Mouse (Mus musculus): ENCODE results near the gene Gng2. TPM values are rescaled to one million over a fixed set of nuclear protein-coding genes. Genes with fewer than 3 reads are reported as not detected.
A peak's percentile ranks its signal among the peaks of the same experiment; 100 is the strongest.
"Not testable (repeated sequence)": the region's sequence is repeated elsewhere in the genome, so short reads cannot be mapped to it uniquely, and the experiment has no call there.

Gng2 gene
- polyA plus RNA-seq, 1 experiment from 2014 or later, result 11.6 TPM

GRCm38 (mm10) chr14:19867286-19867935 is 110.0 kb downstream of the Gng2 start:
- Histone ChIP-seq H3K4me3 (ENCODE audit: low read depth, low read length) (no peak overlapping the region), H3K9me3 (replicated peaks; ENCODE audit: control insufficient read depth, low read length) (no peaks in the 10 kb centered on the region), H3K27me3 (ENCODE audit: control insufficient read depth, insufficient read depth, low read depth, low read length) (no peaks in the 10 kb centered on the region), H3K27ac (ENCODE audit: low read length) (no peak overlapping the region), H3K4me2 (ENCODE audit: low read depth, low read length) (no peak overlapping the region), H3K4me1 (ENCODE audit: control insufficient read depth, low read depth, low read length) (no peaks in the 10 kb centered on the region), H3K9ac (ENCODE audit: low read depth, low read length) (no peak overlapping the region), H3K36me3 (ENCODE audit: control insufficient read depth, insufficient read depth) (no peaks in the 10 kb centered on the region)
- ATAC-seq (ENCODE audit: low read depth), result no peak
- WGBS (ENCODE audit: insufficient replicate concordance), result 43% methylated on average over 5 of the region's 5 CpGs

- not testable (repeated sequence) for H3K27me3 ChIP-seq (ENCODE audit: control insufficient read depth, insufficient read depth, low read depth, low read length); H3K27ac ChIP-seq (ENCODE audit: low read length); H3K36me3 ChIP-seq (ENCODE audit: control insufficient read depth, insufficient read depth); H3K4me1 ChIP-seq (ENCODE audit: control insufficient read depth, low read depth, low read length); H3K9me3 ChIP-seq (replicated peaks; ENCODE audit: control insufficient read depth, low read length); H3K4me3 ChIP-seq (ENCODE audit: low read depth, low read length); H3K9ac ChIP-seq (ENCODE audit: low read depth, low read length); ATAC-seq (ENCODE audit: low read depth); H3K4me2 ChIP-seq (ENCODE audit: low read depth, low read length)
- 75% methylated on average over 9 of the region's 9 CpGs for WGBS (ENCODE audit: insufficient replicate concordance)
Observed at GRCm38 (mm10) chr14:19865121-19865520, 112.3 kb downstream of the Gng2 start.

GRCm38 (mm10) chr14:19861311-19862080 is 115.9 kb downstream of the Gng2 start:
- Histone ChIP-seq H3K27ac (ENCODE audit: low read length) (no peak overlapping the region), H3K9me3 (replicated peaks; ENCODE audit: control insufficient read depth, low read length) (no peaks in the 10 kb centered on the region), H3K36me3 (ENCODE audit: control insufficient read depth, insufficient read depth) (no peaks in the 10 kb centered on the region), H3K9ac (ENCODE audit: low read depth, low read length) (no peak overlapping the region), H3K4me3 (ENCODE audit: low read depth, low read length) (no peak overlapping the region), H3K4me1 (ENCODE audit: control insufficient read depth, low read depth, low read length) (no peaks in the 10 kb centered on the region), H3K4me2 (ENCODE audit: low read depth, low read length) (no peak overlapping the region), H3K27me3 (ENCODE audit: control insufficient read depth, insufficient read depth, low read depth, low read length) (no peaks in the 10 kb centered on the region)
- ATAC-seq (ENCODE audit: low read depth), result no peak
- WGBS (ENCODE audit: insufficient replicate concordance), result 60% methylated on average over 8 of the region's 8 CpGs

GRCm38 (mm10) chr14:19860281-19860680 is 117.1 kb downstream of the Gng2 start:
- no peak for ATAC-seq (ENCODE audit: low read depth)
- Histone ChIP-seq H3K9ac (ENCODE audit: low read depth, low read length) (no peak overlapping the region), H3K27me3 (ENCODE audit: control insufficient read depth, insufficient read depth, low read depth, low read length) (no peaks in the 10 kb centered on the region), H3K4me2 (ENCODE audit: low read depth, low read length) (no peak overlapping the region), H3K36me3 (ENCODE audit: control insufficient read depth, insufficient read depth) (no peaks in the 10 kb centered on the region), H3K9me3 (replicated peaks; ENCODE audit: control insufficient read depth, low read length) (no peaks in the 10 kb centered on the region), H3K4me1 (ENCODE audit: control insufficient read depth, low read depth, low read length) (no peaks in the 10 kb centered on the region), H3K4me3 (ENCODE audit: low read depth, low read length) (no peak overlapping the region), H3K27ac (ENCODE audit: low read length) (no peak overlapping the region)
- 77% methylated on average over 4 of the region's 4 CpGs for WGBS (ENCODE audit: insufficient replicate concordance)

GRCm38 (mm10) chr14:19858808-19859776 is 118.3 kb downstream of the Gng2 start:
- no peaks in the 10 kb centered on the region for H3K4me1 ChIP-seq (ENCODE audit: control insufficient read depth, low read depth, low read length)
- no peak for ATAC-seq (ENCODE audit: low read depth)
- H3K27me3 ChIP-seq (ENCODE audit: control insufficient read depth, insufficient read depth, low read depth, low read length), result no peaks in the 10 kb centered on the region
- H3K27ac ChIP-seq (ENCODE audit: low read length), result no peak overlapping the region
- 34% methylated on average over 8 of the region's 8 CpGs for WGBS (ENCODE audit: insufficient replicate concordance)
- no peak overlapping the region for H3K4me2 ChIP-seq (ENCODE audit: low read depth, low read length)
- H3K9ac ChIP-seq (ENCODE audit: low read depth, low read length), result no peak overlapping the region
- H3K9me3 ChIP-seq (replicated peaks; ENCODE audit: control insufficient read depth, low read length), result no peaks in the 10 kb centered on the region
- no peak overlapping the region for H3K4me3 ChIP-seq (ENCODE audit: low read depth, low read length)
- H3K36me3 ChIP-seq (ENCODE audit: control insufficient read depth, insufficient read depth), result no peaks in the 10 kb centered on the region

GRCm38 (mm10) chr14:19858279-19858678 is 119.1 kb downstream of the Gng2 start:
- Histone ChIP-seq H3K27ac (ENCODE audit: low read length) (no peak overlapping the region), H3K4me1 (ENCODE audit: control insufficient read depth, low read depth, low read length) (no peaks in the 10 kb centered on the region), H3K36me3 (ENCODE audit: control insufficient read depth, insufficient read depth) (no peaks in the 10 kb centered on the region), H3K9me3 (replicated peaks; ENCODE audit: control insufficient read depth, low read length) (no peaks in the 10 kb centered on the region), H3K27me3 (ENCODE audit: control insufficient read depth, insufficient read depth, low read depth, low read length) (no peaks in the 10 kb centered on the region), H3K9ac (ENCODE audit: low read depth, low read length) (no peak overlapping the region), H3K4me3 (ENCODE audit: low read depth, low read length) (no peak overlapping the region), H3K4me2 (ENCODE audit: low read depth, low read length) (no peak overlapping the region)
- no peak for ATAC-seq (ENCODE audit: low read depth)
- 60% methylated on average over 2 of the region's 2 CpGs for WGBS (ENCODE audit: insufficient replicate concordance)

GRCm38 (mm10) chr14:19853471-19853870 is 124.0 kb downstream of the Gng2 start:
- no peak overlapping the region for H3K27ac ChIP-seq (ENCODE audit: low read length)
- no peaks in the 10 kb centered on the region for H3K36me3 ChIP-seq (ENCODE audit: control insufficient read depth, insufficient read depth)
- no peaks in the 10 kb centered on the region for H3K27me3 ChIP-seq (ENCODE audit: control insufficient read depth, insufficient read depth, low read depth, low read length)
- no peak for ATAC-seq (ENCODE audit: low read depth)
- no peaks in the 10 kb centered on the region for H3K9me3 ChIP-seq (replicated peaks; ENCODE audit: control insufficient read depth, low read length)
- no peak overlapping the region for H3K4me2 ChIP-seq (ENCODE audit: low read depth, low read length)
- H3K4me1 ChIP-seq (ENCODE audit: control insufficient read depth, low read depth, low read length), result no peaks in the 10 kb centered on the region
- H3K9ac ChIP-seq (ENCODE audit: low read depth, low read length), result no peak overlapping the region
- no peak overlapping the region for H3K4me3 ChIP-seq (ENCODE audit: low read depth, low read length)
- 56% methylated on average over 3 of the region's 3 CpGs for WGBS (ENCODE audit: insufficient replicate concordance)

- ATAC-seq (ENCODE audit: low read depth), result no peak
Observed at GRCm38 (mm10) chr14:19839600-19840332, 137.7 kb downstream of the Gng2 start.

More at GRCm38 (mm10) chr14:19839600-19840332, 137.7 kb downstream of the Gng2 start:
- Histone ChIP-seq H3K36me3 (ENCODE audit: control insufficient read depth, insufficient read depth) (no peaks in the 10 kb centered on the region), H3K9ac (ENCODE audit: low read depth, low read length) (peak overlapping the region; percentile 44; the same call in 1 of the 2 replicates), H3K4me1 (ENCODE audit: control insufficient read depth, low read depth, low read length) (no peaks in the 10 kb centered on the region; the same call in 1 of the 2 replicates), H3K4me3 (ENCODE audit: low read depth, low read length) (peak overlapping the region; percentile 44), H3K4me2 (ENCODE audit: low read depth, low read length) (peak overlapping the region; percentile 46), H3K27me3 (ENCODE audit: control insufficient read depth, insufficient read depth, low read depth, low read length) (no peaks in the 10 kb centered on the region), H3K27ac (ENCODE audit: low read length) (no peak overlapping the region), H3K9me3 (replicated peaks; ENCODE audit: control insufficient read depth, low read length) (no peaks in the 10 kb centered on the region)
- WGBS (ENCODE audit: insufficient replicate concordance), result 26% methylated on average over 15 of the region's 15 CpGs

Measured in liver, embryonic 16.5 days (tissue).